Mouse (Mus musculus) right cerebral cortex, postnatal 36 days (tissue): Measurements from ENCODE around the gene Cenpe.
"Not testable (repeated sequence)": the region's sequence is repeated elsewhere in the genome, so short reads cannot be mapped to it uniquely, and the experiment has no call there.

ENCODE experiments used
- DNase-seq, 2 experiments: peaks; one replicate each; pipeline ENCODE4 v3.0.0; 2022; ENCODE audit warnings: low spot score in 2 of 2, mixed read lengths in 1 of 2

Cenpe gene

GRCm38 (mm10) chr3:135211805-135212657, at the start of gene Cenpe:
Gene Cenpe, plus strand, starts transcription at chr3:135212537.
- DNase-seq, result peak; percentile 61 to 70

DNA sequence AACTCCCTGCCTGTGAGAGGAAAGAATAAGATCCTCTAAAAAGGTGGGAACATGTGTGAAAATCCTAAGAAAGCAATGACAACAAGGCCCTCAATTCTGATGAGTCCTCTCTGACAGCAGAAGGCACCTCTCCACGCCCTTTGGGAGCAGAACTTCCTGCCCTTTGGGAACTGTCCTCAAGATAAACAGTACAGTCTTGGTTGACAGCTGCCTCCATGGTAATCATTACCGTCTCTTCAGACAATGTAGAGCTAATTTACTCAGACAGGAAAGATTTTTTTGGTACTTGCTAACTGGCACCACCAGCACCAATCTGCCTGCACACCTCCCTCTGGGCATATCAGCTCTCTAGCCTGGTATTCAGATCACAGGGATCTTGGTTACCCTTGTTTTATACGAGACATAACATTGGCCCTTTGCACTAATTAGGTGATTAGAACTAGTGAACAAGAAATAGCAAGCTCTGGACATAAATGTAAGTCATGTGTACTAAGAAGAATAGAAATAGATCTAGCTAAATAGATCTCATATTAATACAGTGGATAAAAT, 40.4 kb upstream of the Cenpe start:
- no peak for DNase-seq

- DNase-seq, result no peak
These were observed 20.5 kb upstream of the Cenpe start for GRCm38 (mm10) chr3:135191861-135192260.

DNA sequence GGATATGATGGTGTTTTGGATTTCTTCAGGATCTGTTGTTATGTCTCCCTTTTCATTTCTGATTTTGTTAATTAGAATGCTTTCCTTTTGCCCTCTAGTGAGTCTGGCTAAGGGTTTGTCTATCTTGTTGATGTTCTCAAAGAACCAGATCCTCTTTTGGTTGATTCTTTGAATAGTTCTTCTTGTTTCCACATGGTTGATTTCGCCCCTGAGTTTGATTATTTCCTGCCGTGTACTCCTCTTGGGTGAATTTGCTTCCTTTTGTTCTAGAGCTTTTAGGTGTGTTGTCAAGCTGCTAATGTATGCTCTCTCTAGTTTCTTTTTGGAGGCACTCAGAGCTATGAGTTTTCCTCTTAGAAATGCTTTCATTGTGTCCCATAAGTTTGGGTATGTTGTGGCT, 14.3 kb upstream of the Cenpe start:
- DNase-seq, result not testable (repeated sequence)

- DNase-seq, result no peak
These were observed 11.7 kb upstream of the Cenpe start for GRCm38 (mm10) chr3:135200409-135201303.

DNA sequence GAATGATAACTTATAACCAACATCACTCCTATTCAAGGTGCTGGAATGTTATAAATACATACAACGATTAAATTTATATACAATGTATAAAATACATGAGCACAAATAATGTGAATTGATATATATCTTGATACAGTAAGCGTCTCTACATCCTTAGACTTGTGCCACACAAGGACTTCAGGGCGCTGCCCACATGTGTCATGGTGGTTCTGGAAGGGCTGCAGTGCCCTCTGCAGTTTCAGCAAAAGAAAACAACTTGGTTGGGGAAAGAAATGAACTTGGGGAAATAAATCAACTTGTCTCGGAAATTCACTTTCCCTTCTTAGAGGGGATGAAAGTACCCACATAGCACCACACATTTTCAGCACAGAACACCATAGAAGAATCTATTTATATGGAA, 5.7 kb upstream of the Cenpe start:
- DNase-seq, result no peak

DNA sequence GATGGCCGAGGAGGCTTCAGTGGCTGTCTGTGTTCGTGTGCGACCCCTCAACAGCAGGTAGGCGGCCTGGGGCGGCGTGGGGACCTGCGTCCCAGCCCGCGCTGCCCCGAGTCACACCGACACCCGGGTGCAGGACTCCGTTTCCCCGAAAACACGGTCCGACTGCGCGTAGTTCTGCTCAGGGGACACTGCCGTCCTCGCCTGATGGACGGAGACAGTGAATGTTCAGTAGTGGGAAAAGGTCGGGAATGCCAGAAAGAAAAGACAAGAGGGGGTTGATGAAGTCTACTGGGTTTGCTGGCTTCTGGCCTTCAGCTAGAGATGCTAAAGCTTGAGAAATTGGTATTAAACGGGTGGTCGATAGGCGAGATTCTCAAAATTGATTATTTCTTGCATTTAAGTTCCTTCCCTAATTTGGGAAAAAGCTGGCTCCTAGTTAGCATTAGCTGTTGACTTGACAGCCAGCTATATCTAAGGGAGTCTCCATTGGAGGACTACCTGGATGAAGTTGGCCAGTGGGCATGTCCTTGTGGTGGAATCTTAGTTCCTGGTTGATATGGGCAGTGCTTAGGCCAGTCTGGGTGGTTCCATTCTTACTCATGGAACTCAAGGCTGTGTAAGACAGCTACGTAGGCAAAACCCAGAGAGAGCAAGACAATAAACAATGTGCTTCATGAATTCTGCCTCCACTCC, 467 bp downstream of the Cenpe start:
- no peak for DNase-seq

- DNase-seq, result no peak
These were observed 19.7 kb downstream of the Cenpe start for GRCm38 (mm10) chr3:135232058-135232457.

DNA sequence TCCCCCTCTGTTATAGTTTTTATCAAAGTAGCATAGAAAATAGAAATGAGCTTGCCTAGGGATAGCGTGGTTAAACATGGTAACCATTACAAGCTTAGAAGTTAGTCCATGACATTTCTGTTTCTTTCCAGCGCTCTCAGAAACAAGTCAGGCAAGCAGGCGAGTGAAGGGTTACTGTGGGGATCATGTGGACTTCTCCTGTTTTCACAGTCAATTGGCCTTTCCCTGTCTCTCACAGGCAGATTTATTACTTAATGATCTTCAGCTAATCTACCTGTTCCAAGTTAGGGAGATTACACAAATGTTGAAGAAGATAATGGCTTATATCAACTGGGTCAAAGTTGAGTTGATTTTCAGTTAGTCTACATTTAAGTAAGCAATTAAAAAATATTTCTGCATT, 20.1 kb downstream of the Cenpe start:
- DNase-seq, result no peak

DNA sequence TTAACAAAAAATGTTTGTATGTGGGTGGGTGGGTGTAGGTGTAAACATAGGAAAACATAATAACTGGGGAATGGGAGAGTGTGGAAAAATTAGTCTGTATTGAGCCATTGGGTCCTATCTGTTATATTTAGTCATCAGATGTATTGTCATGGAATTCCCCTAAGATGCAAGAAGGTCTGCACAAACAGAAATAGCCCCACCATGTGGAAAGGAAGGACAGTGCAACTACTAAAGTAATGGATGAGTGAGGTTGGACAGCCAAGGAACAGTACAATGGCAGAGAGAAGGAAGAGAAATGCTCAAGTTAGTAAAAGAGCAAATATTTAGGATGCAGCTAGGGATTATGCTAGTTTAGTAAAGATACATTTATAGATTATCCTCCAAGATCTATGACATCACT, 33.4 kb downstream of the Cenpe start:
- no peak for DNase-seq

DNA sequence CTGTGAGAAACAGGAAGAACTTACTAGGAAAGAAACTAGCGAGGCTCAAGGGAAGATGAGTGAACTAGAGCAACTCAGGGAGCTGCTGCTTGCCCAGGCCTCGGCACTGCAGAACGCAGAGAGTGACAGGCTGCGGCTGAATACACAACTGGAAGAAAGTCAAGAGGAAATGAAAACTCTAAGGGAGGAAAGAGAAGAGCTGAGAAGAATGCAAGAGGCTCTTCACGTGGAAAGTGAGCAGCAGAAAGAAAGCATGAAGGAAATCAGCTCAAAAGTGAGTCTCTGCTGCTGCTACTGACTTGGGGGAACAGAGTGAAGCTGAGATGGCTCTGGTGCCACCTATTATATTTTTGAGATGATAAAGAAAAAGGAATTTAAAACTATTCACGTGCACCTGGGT, 34.5 kb downstream of the Cenpe start:
- DNase-seq, result no peak

DNA sequence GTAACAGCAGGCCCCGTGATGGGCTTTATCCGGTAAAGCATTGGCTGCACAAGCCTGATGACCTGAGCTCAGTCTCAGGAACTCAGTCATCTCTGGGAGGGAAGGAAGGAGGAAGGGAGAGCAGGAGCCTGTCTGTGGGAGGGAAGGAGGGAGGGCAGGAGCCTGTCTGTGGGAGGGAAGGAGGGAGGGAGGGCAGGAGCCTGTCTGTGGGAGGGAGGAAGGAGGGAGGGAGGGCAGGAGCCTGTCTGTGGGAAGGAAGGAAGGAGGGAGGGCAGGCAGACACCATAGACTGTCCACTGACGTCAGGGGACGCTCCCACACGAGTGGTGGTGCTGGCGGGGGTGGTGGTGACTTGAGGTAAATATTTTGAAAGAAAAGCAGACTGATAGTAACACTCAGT, 36.8 kb downstream of the Cenpe start:
- DNase-seq, result no peak

DNA sequence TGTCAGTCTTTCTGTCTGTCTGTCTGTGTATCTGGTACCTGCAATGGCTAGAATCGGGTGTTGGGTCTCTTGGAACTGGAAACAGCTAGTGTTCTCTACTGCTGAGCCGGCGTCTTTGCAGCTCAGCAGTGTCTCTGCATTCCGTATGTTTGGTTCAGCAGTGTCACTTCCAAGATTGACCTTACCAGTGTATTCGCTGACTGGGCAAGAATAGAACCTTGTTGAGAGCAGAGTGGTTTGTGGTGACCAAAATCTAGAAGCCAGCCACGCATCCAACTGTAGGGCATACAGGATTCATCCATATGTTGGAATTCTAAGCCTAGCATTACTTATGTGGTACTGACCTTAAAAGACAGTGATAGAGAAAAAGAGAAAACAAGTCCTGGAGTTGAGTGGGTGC, 39.5 kb downstream of the Cenpe start:
- DNase-seq, result no peak

DNA sequence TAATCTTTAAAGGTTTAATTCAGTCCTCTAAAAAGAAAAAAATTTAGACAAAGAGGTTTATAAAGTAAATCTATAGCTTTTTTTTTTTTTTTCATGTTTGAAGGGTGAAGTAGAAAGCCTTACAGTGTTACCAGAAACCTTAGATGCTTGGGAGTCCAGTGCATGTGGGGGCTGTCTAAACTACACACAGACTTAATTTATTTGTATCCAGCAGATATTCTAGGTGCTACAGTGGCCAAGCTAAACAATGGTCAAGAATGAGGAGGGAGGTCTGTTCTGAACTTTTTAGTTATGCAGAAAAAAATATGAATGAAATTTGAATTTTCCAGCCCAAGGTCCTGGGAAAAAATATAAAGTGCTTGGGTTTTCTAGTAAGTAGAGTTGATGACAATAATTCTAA, 42.4 kb downstream of the Cenpe start:
- DNase-seq, result no peak

- DNase-seq, result no peak
These were observed 46.6 kb downstream of the Cenpe start for GRCm38 (mm10) chr3:135258919-135259318.

DNA sequence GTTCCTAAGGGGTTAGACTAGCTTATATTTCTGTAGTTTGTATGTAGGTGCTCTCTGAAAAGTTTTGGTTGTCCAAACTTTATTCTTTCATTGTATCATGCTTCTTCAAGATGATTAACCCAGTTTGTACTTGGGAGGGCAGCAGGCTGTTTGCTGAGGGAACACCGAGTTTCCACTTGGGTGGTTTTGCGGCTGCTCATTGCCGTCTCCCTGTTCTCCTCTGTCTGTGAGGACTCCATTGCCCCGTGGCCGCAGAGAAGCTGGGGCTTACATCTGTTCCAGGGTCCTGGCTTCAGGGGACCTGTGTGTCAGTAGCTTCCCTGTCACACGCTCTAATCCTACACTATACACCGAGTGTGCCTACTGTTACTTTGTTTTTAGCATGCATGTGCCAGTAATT, 47.9 kb downstream of the Cenpe start:
- DNase-seq, result no peak

DNA sequence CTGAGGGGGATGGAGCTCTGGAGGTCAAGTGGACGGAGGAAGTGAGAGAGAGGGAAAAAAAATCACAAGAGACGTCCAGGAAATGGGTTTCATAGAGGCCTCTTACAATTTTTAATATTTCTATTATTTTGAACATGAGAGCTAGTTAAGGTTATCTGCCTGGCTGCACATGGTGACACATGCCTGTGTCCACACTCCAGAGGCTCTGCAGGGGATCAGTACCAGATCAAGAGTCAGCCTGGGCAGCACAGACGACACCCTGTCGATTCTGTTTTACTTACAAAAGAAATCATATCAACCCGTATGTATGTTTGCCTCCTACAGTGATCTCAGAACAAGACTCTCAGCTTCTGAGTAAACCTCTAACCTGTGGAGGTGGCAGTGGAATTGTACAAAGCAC, 56.3 kb downstream of the Cenpe start:
- DNase-seq, result no peak

GRCm38 (mm10) chr3:135269391-135269990, 57.2 kb downstream of the Cenpe start:
- DNase-seq, result no peak

- no peak for DNase-seq
These were observed 60.3 kb downstream of the Cenpe start for GRCm38 (mm10) chr3:135272627-135273026.

DNA sequence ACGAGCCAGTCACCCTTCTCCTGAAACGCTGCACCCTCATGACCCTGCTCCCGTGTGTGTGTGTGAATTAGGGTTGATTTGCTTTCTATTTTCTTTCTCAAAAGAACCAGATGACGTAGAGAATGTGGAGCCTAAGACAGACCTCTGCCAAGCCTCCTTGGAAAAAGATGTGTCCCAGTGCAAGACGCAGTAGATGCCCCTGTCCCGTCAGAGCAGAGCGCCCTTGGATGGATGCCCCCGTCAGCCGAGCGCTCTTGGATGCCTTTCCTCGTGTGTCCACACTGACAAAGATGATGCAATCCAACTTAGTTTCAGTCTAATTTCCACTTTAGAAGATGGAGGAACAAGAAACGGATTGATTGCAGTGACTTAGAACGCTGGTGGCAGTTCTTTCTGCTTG, 60.7 kb downstream of the Cenpe start:
- DNase-seq, result no peak

DNA sequence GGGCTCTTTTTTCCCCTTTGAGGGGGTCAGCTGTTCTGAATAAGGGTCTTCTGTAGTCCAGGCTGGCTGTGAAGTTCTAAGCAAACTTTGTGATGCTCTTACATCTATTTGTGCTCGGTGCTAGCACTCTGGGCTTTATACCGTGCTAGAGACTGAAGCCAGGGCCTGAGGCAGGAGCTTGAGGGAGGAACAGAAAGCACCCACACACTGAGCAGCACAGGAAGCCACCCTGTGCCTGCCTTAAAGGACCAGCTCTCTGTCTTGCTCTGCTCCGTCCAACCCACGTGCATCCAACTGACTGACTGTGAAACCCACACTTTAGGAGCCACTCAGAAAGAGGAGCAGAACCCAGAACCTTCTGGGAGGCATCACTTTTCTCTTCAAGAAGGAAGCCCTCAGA, 67.8 kb downstream of the Cenpe start:
- DNase-seq, result no peak
